Mouse (Mus musculus): Measurements from ENCODE around the gene Olfr329-ps.
"Not testable (repeated sequence)": the region's sequence is repeated elsewhere in the genome, so short reads cannot be mapped to it uniquely, and the experiment has no call there.

GRCm38 (mm10) chr11:58502472-58502871, 43.8 kb downstream of the Olfr329-ps start, which contains the start of gene Olfr331:
- not testable (repeated sequence) for TF ChIP-seq CTCF (IDR thresholded peaks at IDR 0.05; ENCODE audit: low read depth, low read length); TAL1 (conservative IDR thresholded peaks at IDR 0.05; ENCODE audit: low read depth, low read length); GATA1 (IDR thresholded peaks at IDR 0.05; ENCODE audit: borderline replicate concordance, low read length); POLR2AphosphoS5 (IDR thresholded peaks at IDR 0.05; ENCODE audit: insufficient replicate concordance, low read depth, low read length)
